Mouse (Mus musculus) left cerebral cortex, adult 2 months (tissue): ENCODE results near the gene Ren1. TPM values are rescaled to one million over a fixed set of nuclear protein-coding genes. Genes with fewer than 3 reads are reported as not detected.

Experiments used
- DNase-seq, 2 experiments: peaks; one replicate each; pipeline ENCODE4 v3.0.0; 2021 to 2022; ENCODE audit warnings: low spot score in 2 of 2, mixed read lengths in 1 of 2; ENCODE audit errors: extremely low spot score in 1 of 2
- H3K27ac ChIP-seq: fragments of 200-600 bp; 2 replicates; pipeline ENCODE4 v1.8.1; 2022
- H3K4me3 ChIP-seq: fragments of 200-600 bp; 2 replicates; pipeline ENCODE4 v1.8.1; 2022
- CTCF ChIP-seq: fragments of 200-600 bp; IDR thresholded peaks from 2 replicates; pipeline ENCODE4 v1.8.1; 2022; ENCODE audit warnings: antibody characterized with exemption, mild to moderate bottlenecking, moderate library complexity
- intact Hi-C: fragments of 180-260 bp; cut with DNase I; formaldehyde crosslinking; loops from one replicate; pipeline ENCODE4 v1.15.1; 2025
- long read RNA-seq, 2 experiments: library from polyadenylated mRNA; stranded (forward); transcript quantifications; one replicate each; pipeline ENCODE4 v2.0.0; 2021; ENCODE audit warnings: borderline mapping rate in 2 of 2
- total RNA-seq, 2 experiments: library from RNA; stranded (reverse); gene quantifications; 2 replicates each; pipeline ENCODE4 v1.2.3; 2021

The Ren1 gene
- total RNA-seq, result not detected
- long read RNA-seq, experiment 1, result 0 reads
- long read RNA-seq, experiment 2, result 0 reads

DNA sequence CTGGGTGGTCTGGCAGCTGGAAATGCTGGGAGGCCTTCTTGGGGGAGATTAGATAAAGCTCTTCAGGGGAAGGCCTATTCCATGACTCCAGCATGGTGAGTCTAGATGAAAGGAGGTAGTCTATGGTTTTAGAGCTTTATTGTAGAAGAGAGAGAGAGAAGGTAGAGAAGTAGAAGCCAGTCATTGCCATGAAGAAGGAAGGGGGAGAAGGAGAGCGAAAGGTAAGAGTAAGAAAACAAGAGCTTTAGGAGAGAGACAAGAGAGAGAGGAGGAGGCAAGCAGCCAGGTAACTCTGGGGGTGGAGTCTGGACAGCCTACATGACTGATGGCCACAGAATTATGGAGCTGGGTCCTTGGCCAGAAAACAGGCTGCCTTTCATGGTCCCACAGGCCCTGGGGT lies at the start of gene Ren1:
TSS of gene Ren1 (plus strand) at position 301 of the 400 bp plus-strand sequence.
- no peak within 1 kb of the TSS for H3K27ac ChIP-seq
- intact Hi-C loops, result loop anchor here (5.0 kb wide), 1 partner anchor 203 kb away; no protein-coding TSS in a partner anchor

GRCm38 (mm10) chr1:133302540-133302939 lies 47.8 kb upstream of the Ren1 start:
- DNase-seq, result no peak
- Histone ChIP-seq H3K4me3 (no peak overlapping the region), H3K27ac (no peak overlapping the region)
- intact Hi-C loops, result loop anchor here (2.0 kb wide), 1 partner anchor 76 kb away; no protein-coding TSS in a partner anchor
- no peak for TF ChIP-seq CTCF

More for the DNA sequence above, at the start of gene Ren1:
- no peak for DNase-seq
- H3K4me3 ChIP-seq, result no peak within 1 kb of the TSS
- TF ChIP-seq CTCF, result no peak

DNA sequence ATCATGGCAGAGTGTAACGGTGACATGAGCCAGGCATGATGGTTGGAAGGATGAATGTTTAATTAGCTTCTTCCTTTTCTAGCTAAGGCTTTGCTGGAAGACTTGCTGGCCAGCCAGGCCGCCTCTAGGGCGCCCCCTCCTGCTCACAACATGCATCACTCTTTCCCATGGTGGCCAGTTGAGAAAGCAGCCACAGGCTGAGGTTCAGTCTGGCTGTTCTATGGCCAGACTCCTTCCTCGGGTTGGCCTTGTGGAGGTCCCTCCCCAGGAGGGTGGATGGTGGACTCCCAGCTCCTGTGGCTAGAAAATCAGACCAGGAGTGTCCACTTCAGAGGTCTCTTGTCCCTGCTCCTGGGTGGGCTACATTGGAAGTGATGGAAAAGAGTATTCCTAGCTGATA lies 43.5 kb upstream of the Ren1 start:
- DNase-seq, result peak; percentile 75 to 86
- Histone ChIP-seq H3K27ac (no peak overlapping the region), H3K4me3 (no peak overlapping the region)
- peak; percentile 82 for TF ChIP-seq CTCF
- intact Hi-C loops, result loop anchor here (1.0 kb wide), 3 partner anchors 125 to 161 kb away; no protein-coding TSS in a partner anchor

DNA sequence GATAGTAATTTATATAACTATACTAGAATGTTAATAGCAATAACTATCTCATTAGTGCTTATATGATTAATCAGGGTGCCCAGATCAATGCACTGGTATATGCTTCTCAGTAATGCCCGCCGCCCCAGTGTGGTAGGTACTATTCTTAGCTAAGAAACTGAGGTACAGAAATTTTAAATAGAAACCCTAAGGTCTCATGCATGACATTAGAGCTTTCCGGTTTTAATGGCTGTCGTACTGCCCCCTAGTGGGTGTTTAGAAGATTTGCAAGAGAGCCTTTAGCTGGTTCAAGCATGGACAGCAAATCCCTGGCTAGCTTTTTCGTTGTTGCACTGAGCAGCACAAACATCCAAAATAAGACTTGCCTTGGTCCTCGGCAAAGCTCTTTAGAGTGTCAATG lies 43.0 kb upstream of the Ren1 start:
- peak; percentile 84 for TF ChIP-seq CTCF
- peak in 1 of 2 experiments; percentile 27 for DNase-seq
- H3K4me3 ChIP-seq, result no peak overlapping the region
- no peak overlapping the region for H3K27ac ChIP-seq
- intact Hi-C loops, result loop anchor here (1.0 kb wide), 3 partner anchors 125 to 161 kb away; no protein-coding TSS in a partner anchor

- H3K27ac ChIP-seq, result no peak within 1 kb of the TSS
- DNase-seq, result no peak
- TF ChIP-seq CTCF, result no peak
- H3K4me3 ChIP-seq, result no peak within 1 kb of the TSS
- intact Hi-C loops, result no loop called here
These were observed 40.5 kb upstream of the Ren1 start, which contains the start of gene Golt1a for GRCm38 (mm10) chr1:133309652-133310267. TSS of gene Golt1a (plus strand) at chr1:133309800.

- TF ChIP-seq CTCF, result peak; percentile 25
- no peak overlapping the region for H3K4me3 ChIP-seq
- peak overlapping the region; percentile 61 for H3K27ac ChIP-seq
- intact Hi-C loops, result no loop called here
- no peak for DNase-seq
These were observed 39.1 kb upstream of the Ren1 start for GRCm38 (mm10) chr1:133311240-133311639.

GRCm38 (mm10) chr1:133311946-133312345 lies 38.4 kb upstream of the Ren1 start:
- peak overlapping the region; percentile 61 for H3K27ac ChIP-seq
- no peak overlapping the region for H3K4me3 ChIP-seq
- DNase-seq, result peak; percentile 65 to 68
- intact Hi-C loops, result no loop called here
- no peak for TF ChIP-seq CTCF

DNA sequence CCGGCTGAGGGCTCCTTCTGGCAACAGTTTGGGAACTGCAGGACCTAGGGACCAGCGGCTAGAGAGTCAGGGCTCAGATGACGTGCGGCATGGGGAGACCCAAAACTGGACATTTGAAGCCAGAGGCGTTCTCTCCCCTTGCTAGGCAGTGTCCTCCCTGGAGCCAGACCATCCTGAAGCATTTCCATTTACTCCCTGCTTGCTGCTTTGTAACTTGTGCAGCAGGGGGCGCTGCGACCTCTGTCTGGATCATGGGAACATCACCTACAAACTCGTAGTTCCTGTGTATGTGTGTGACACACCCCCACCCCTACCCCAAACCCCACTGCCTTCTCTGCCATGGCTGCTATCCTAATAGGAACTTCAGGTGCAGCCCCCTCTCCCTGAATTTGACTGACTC lies 35.9 kb upstream of the Ren1 start:
- peak; percentile 85 for TF ChIP-seq CTCF
- Histone ChIP-seq H3K27ac (no peak overlapping the region), H3K4me3 (no peak overlapping the region)
- intact Hi-C loops, result loop anchor here (1.0 to 2.0 kb wide), 2 partner anchors 39 to 296 kb away; partner anchors contain the start of gene Snrpe
- DNase-seq, result peak; percentile 40 to 55

DNA sequence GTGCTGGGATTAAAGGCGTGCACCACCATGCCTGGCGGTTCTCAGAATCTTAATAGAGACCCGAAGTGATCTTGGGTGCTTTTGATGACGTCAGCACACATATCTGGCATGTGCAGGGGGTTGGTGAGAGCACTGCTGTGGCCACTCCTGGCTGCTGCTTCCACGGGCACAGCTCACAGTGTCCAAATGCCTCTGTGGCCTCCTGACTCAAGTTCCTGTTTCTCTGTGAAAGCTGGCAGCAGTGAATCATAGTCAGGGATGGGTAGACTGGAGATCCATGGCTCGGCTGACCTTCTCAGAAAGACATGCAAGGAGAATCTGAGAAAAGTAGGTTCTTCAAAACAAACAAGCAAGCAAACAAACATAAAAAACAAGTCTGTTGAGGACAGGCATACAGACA lies 34.5 kb upstream of the Ren1 start:
- Histone ChIP-seq H3K4me3 (no peak overlapping the region), H3K27ac (no peak overlapping the region)
- DNase-seq, result no peak
- intact Hi-C loops, result loop anchor here (2.0 kb wide), 1 partner anchor 295 kb away; the partner anchor contains the start of gene Snrpe
- no peak for TF ChIP-seq CTCF

DNA sequence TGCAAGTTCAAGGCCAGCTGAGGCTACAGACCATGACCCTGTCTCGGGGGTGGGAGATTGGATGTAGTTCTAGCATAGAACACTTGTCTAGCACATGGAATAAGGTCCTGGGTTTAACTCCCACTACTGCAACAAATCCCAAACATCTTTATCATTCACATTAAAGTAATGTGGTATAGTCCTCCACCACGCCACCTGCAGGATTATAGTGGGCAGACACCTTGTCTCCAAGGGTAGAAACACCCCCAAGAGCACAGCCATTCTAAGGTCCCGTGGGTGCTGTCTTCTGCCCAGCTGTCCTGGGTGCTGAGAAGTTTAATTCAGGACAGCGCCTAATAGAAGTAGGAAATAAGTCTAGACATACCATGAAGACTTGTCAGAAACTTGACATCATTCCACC lies 33.7 kb upstream of the Ren1 start:
- TF ChIP-seq CTCF, result no peak; the same call in 1 of the 2 replicates
- intact Hi-C loops, result no loop called here
- DNase-seq, result no peak
- no peak overlapping the region for H3K27ac ChIP-seq
- no peak overlapping the region for H3K4me3 ChIP-seq

GRCm38 (mm10) chr1:133317149-133317548 lies 33.2 kb upstream of the Ren1 start:
- intact Hi-C loops, result no loop called here
- peak; percentile 51 for TF ChIP-seq CTCF

DNA sequence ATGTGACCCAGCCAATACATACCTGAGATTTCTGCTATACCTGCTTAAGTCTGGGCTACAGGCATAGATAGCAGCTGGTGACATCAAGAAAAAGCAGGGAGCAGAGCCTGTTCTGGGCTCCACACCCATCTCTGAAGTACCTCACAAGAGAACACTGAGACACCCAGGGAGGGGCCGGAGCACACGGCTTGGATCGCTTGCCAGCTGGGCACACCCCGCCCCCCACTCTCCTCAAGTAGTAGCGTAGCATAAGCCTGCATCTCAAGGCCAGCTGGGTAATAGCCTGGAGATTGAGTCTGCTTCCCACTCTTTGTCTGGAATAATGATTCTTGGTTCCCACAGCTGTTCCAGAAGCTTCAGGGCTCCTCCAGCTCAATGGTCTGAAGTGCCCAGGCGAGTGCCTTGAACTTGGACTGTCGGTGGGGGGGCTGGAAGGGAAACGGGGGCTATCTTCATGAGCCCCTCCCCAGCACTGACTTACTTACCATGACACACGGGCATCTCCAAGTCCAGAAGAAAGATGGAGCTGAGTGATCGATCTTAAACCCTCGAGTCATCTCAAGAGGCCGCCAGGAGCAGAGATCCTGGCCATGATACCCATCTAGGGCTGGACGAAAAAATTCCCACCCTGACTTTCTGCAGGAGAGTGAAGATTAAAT lies 28.9 kb upstream of the Ren1 start, which contains the start of gene Kiss1:
TSS of gene Kiss1 (plus strand) at position 609 of the 659 bp plus-strand sequence.
- intact Hi-C loops, result no loop called here
- TF ChIP-seq CTCF, result no peak
- Histone ChIP-seq H3K4me3 (no peak within 1 kb of the TSS), H3K27ac (no peak within 1 kb of the TSS)
- no peak for DNase-seq

More at GRCm38 (mm10) chr1:133317149-133317548, 33.2 kb upstream of the Ren1 start:
- Histone ChIP-seq H3K27ac (no peak overlapping the region), H3K4me3 (no peak overlapping the region)
- no peak for DNase-seq
